Mouse (Mus musculus): ENCODE measurements around the gene Pabpc1l. TPM values are rescaled to one million over a fixed set of nuclear protein-coding genes. Genes with fewer than 3 reads are reported as not detected.

Gene Pabpc1l
- polyA plus RNA-seq, 1 experiment from 2014 or later = 1.6 TPM

Other genes with a start within 250 kb of the Pabpc1l start
- gene Ccn5, start 204.6 kb upstream of the Pabpc1l start, polyA plus RNA-seq (2016; fragmentation: Nextera tagmentation; extraction: Ambion mirVana) = 0.15 and 0.43 TPM in 2 replicates
- not detected in 2 replicates for gene Kcnk15, start 171.8 kb upstream of the Pabpc1l start, polyA plus RNA-seq (2016; fragmentation: Nextera tagmentation; extraction: Ambion mirVana)
- gene Rims4, start 106.8 kb upstream of the Pabpc1l start, polyA plus RNA-seq (2016; fragmentation: Nextera tagmentation; extraction: Ambion mirVana) = 1.2 and 1.6 TPM in 2 replicates
- 294 and 318 TPM in 2 replicates for gene Ywhab, start 30.5 kb upstream of the Pabpc1l start, polyA plus RNA-seq (2016; fragmentation: Nextera tagmentation; extraction: Ambion mirVana)
- 30.8 and 36.8 TPM in 2 replicates for gene Stk4, start 44.9 kb downstream of the Pabpc1l start, polyA plus RNA-seq (2016; fragmentation: Nextera tagmentation; extraction: Ambion mirVana)
- gene Tomm34, start 45.7 kb downstream of the Pabpc1l start, polyA plus RNA-seq (2016; fragmentation: Nextera tagmentation; extraction: Ambion mirVana) = 58.3 and 64.3 TPM in 2 replicates
- gene Kcns1, start 145.7 kb downstream of the Pabpc1l start, polyA plus RNA-seq (2016; fragmentation: Nextera tagmentation; extraction: Ambion mirVana) = not detected in 2 replicates
- not detected in 2 replicates for gene Wfdc5, start 157.3 kb downstream of the Pabpc1l start, polyA plus RNA-seq (2016; fragmentation: Nextera tagmentation; extraction: Ambion mirVana)
- gene Wfdc12, start 165.2 kb downstream of the Pabpc1l start, polyA plus RNA-seq (2016; fragmentation: Nextera tagmentation; extraction: Ambion mirVana) = not detected in 2 replicates
- gene Wfdc15a, start 174.7 kb downstream of the Pabpc1l start, polyA plus RNA-seq (2016; fragmentation: Nextera tagmentation; extraction: Ambion mirVana) = not detected in 2 replicates
- not detected in 2 replicates for gene Wfdc15b, start 196.2 kb downstream of the Pabpc1l start, polyA plus RNA-seq (2016; fragmentation: Nextera tagmentation; extraction: Ambion mirVana)
- gene Svs2, start 213.0 kb downstream of the Pabpc1l start, polyA plus RNA-seq (2016; fragmentation: Nextera tagmentation; extraction: Ambion mirVana) = not detected in 2 replicates
- gene Svs3b, start 231.2 kb downstream of the Pabpc1l start, polyA plus RNA-seq (2016; fragmentation: Nextera tagmentation; extraction: Ambion mirVana) = not detected in 2 replicates

Measured in hindbrain, embryonic 10.5 days (tissue).